Mouse (Mus musculus) erythroblast, embryonic 14.5 days (primary cell): ENCODE measurements around the gene Soat1. TPM values are rescaled to one million over a fixed set of nuclear protein-coding genes. Genes with fewer than 3 reads are reported as not detected.
A peak's percentile ranks its signal among the peaks of the same experiment; 100 is the strongest.

Experiments used
- H3K27me3 ChIP-seq: 2 replicates; pipeline ENCODE4 v1.6.1; 2012; ENCODE audit warnings: inconsistent platforms; ENCODE audit not compliant: control insufficient read depth
- H3K36me3 ChIP-seq: 2 replicates; pipeline ENCODE4 v1.6.1; 2012; ENCODE audit warnings: mild to moderate bottlenecking, inconsistent platforms; ENCODE audit not compliant: control insufficient read depth
- H3K4me1 ChIP-seq: 2 replicates; pipeline ENCODE4 v1.6.1; 2012; ENCODE audit warnings: inconsistent platforms; ENCODE audit not compliant: control insufficient read depth
- H3K4me3 ChIP-seq: replicated peaks from 2 replicates; pipeline ENCODE3; 2012; ENCODE audit warnings: moderate library complexity, mild to moderate bottlenecking, inconsistent platforms
- H3K9me3 ChIP-seq: 2 replicates; pipeline ENCODE4 v1.6.1; 2012; ENCODE audit warnings: low read length, inconsistent platforms, mixed read lengths; ENCODE audit not compliant: control insufficient read depth
- GATA1 ChIP-seq: IDR thresholded peaks from 2 replicates; pipeline ENCODE4 v1.6.1; 2012; ENCODE audit warnings: low read length, inconsistent platforms, mixed read lengths
- TAL1 ChIP-seq: IDR thresholded peaks from 3 replicates; pipeline ENCODE4 v1.6.1; 2012; ENCODE audit warnings: low read length, inconsistent platforms, mixed read lengths
- polyA plus RNA-seq: library from polyadenylated mRNA; stranded (reverse); fragments of >175 nt; gene quantifications from 2 replicates; pipeline ENCODE4 v1.2.3, GENCODE M21; 2012

Gene Soat1
- polyA plus RNA-seq, 1 experiment = 0.04 TPM

- Histone ChIP-seq H3K27me3 (no peaks in the 10 kb centered on the region), H3K9me3 (no peaks in the 10 kb centered on the region), H3K4me3 (no peak overlapping the region), H3K4me1 (peaks cover 14% of the 10 kb centered on the region), H3K36me3 (no peaks in the 10 kb centered on the region)
- TF ChIP-seq TAL1 = 0 out of 3 replicates have a peak, but pooled peaks have one; percentile 29
- no peak for TF ChIP-seq GATA1
Observed at GRCm38 (mm10) chr1:156386880-156387279, 87.3 kb downstream of the Soat1 start.

- Histone ChIP-seq H3K4me1 (peaks cover 14% of the 10 kb centered on the region), H3K9me3 (0 out of 2 replicates have a peak, but pooled peaks cover under 1% of the 10 kb centered on the region), H3K27me3 (no peaks in the 10 kb centered on the region), H3K4me3 (no peak overlapping the region), H3K36me3 (no peaks in the 10 kb centered on the region)
- TF ChIP-seq TAL1 = no peak
- no peak for TF ChIP-seq GATA1
Observed at GRCm38 (mm10) chr1:156386232-156386631, 87.9 kb downstream of the Soat1 start.

- no peak overlapping the region for H3K4me3 ChIP-seq
- no peaks in the 10 kb centered on the region for H3K27me3 ChIP-seq
- H3K36me3 ChIP-seq = no peaks in the 10 kb centered on the region
- H3K9me3 ChIP-seq = 0 out of 2 replicates have a peak, but pooled peaks cover 2% of the 10 kb centered on the region
- peaks cover 6% of the 10 kb centered on the region for H3K4me1 ChIP-seq
- TF ChIP-seq TAL1 = no peak
- no peak for TF ChIP-seq GATA1
Observed at GRCm38 (mm10) chr1:156381217-156381616, 92.9 kb downstream of the Soat1 start.

Other genes starting within 250 kb of the Soat1 start
- 0.01 TPM in 1 of 2 replicates, not detected in the other for gene Tdrd5, start 170.7 kb downstream of the Soat1 start, polyA plus RNA-seq
- not detected in 2 replicates for gene Nphs2, start 163.6 kb downstream of the Soat1 start, polyA plus RNA-seq
- gene Gm2000, start 108.3 kb downstream of the Soat1 start, polyA plus RNA-seq = 79.9 and 182 TPM in 2 replicates
- gene Axdnd1, start 53.2 kb downstream of the Soat1 start, polyA plus RNA-seq = not detected in 2 replicates
- gene Gm10031, start 49.7 kb upstream of the Soat1 start, polyA plus RNA-seq = 0.09 and 0.19 TPM in 2 replicates
- gene Abl2, start 84.5 kb upstream of the Soat1 start, polyA plus RNA-seq = 0.16 and 0.21 TPM in 2 replicates
- 0.05 TPM in 1 of 2 replicates, not detected in the other for gene Tor3a, start 200.0 kb upstream of the Soat1 start, polyA plus RNA-seq
- gene Fam20b, start 244.8 kb upstream of the Soat1 start, polyA plus RNA-seq = 0.55 and 0.60 TPM in 2 replicates